Comparison of ENCODE assay signal across 8 mouse cellular contexts in the genomic region with DNA sequence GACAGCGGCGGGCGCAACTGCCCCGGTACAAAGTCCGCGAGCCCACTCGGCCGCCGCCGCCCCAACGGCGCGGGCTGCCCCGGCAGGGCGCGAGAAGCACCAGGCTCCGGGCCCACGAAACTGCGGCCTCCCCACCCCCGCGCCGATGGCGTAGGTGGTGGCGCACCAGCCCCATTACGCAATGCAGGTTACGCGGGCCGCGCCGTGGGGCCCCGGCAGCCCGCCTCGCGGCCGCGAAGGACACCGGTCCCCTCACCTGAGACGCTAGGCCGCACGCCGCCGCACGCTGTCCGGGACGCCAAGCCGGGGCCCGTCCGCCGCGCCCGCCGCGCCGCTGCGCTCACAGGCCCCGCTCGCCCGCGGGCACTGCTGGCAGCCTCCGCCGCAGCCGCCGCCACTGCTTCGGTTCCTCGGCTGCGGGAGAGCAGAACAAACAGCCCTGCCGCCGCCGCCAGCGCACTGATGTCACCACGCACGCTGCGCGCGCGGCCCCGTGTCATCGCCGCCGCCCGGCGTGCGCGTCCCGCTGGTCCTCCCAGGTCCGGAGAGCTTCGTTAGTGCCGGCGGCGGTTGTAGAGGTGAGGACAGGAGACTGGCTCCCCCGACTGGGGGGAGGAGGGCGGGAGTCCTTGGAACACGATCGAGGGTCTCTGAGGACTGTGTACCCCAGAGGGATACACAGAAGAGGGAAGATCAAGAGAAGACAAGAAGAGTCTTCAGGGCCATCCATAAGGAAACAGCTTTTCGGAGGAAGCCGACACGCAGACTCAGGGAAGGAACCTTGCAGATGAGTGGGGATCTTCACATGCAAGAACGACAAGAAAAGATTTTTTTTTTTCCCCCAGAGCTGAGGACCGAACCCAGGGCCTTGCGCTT. TPM values are rescaled to one million over a fixed set of nuclear protein-coding genes. Genes with fewer than 3 reads are reported as not detected.
A peak's percentile ranks its signal among the peaks of the same experiment; 100 is the strongest.
DNase-seq lines count a peak whose midpoint lies in the region; ATAC-seq and TF ChIP-seq lines count a peak whose summit lies in the region.

A gene (minus strand): TSS at position 461 of the 876 bp plus-strand sequence.

- H3K4me3 ChIP-seq in C2C12 (ENCODE audit: insufficient read depth, poor library complexity, severe bottlenecking) = peak within 1 kb of the TSS; percentile 86
- H3K4me3 ChIP-seq in erythroblast, embryonic 14.5 days (replicated peaks) = peak within 1 kb of the TSS; percentile 100
- H3K4me3 ChIP-seq in heart, embryonic 12.5 days = peak within 1 kb of the TSS; percentile 88
- peak within 1 kb of the TSS; percentile 96 for H3K4me3 ChIP-seq in kidney, postnatal 0 days (replicated peaks; ENCODE audit: low read depth, low read length)
- H3K4me3 ChIP-seq in liver, embryonic 11.5 days (ENCODE audit: low read depth, low read length) = peak within 1 kb of the TSS; percentile 92
- H3K4me3 ChIP-seq in stomach, embryonic 14.5 days (ENCODE audit: low read depth, low read length) = peak within 1 kb of the TSS; percentile 96

- no peak for TF ChIP-seq CTCF in C2C12 (IDR thresholded peaks at IDR 0.05; ENCODE audit: control insufficient read depth, insufficient read depth, insufficient read length)
- TF ChIP-seq CTCF in brain, embryonic 14.5 days (IDR thresholded peaks at IDR 0.05; ENCODE audit: borderline replicate concordance, extremely low read depth, insufficient read depth, insufficient read length) = no peak
- TF ChIP-seq CTCF in kidney, postnatal 0 days (IDR thresholded peaks at IDR 0.05; ENCODE audit: low read depth) = no peak; the same call in 1 of the 2 replicates

- peak; percentile 95 for TF ChIP-seq POLR2A in brain, embryonic 14.5 days (IDR thresholded peaks at IDR 0.05; ENCODE audit: borderline replicate concordance, extremely low read depth, insufficient read depth, insufficient read length, poor library complexity, severe bottlenecking)

- no peaks in the 10 kb centered on the region for H3K27me3 ChIP-seq in C2C12 (ENCODE audit: control insufficient read depth, insufficient read depth, insufficient read length)
- no peaks in the 10 kb centered on the region for H3K27me3 ChIP-seq in erythroblast, embryonic 14.5 days (ENCODE audit: control insufficient read depth)
- H3K27me3 ChIP-seq in heart, embryonic 12.5 days (replicated peaks) = no peaks in the 10 kb centered on the region
- H3K27me3 ChIP-seq in kidney, postnatal 0 days (ENCODE audit: insufficient read depth, low read length) = no peaks in the 10 kb centered on the region
- H3K27me3 ChIP-seq in liver, embryonic 11.5 days (replicated peaks; ENCODE audit: control insufficient read depth, insufficient read depth, low read length) = no peaks in the 10 kb centered on the region
- H3K27me3 ChIP-seq in stomach, embryonic 14.5 days (ENCODE audit: control insufficient read depth, insufficient read depth, low read length) = no peaks in the 10 kb centered on the region

- peak; percentile 96 for DNase-seq in brain, embryonic 14.5 days (ENCODE audit: low read depth)
- DNase-seq in kidney, postnatal 0 days (ENCODE audit: low spot score) = peak; percentile 93
- DNase-seq in liver, embryonic 11.5 days (ENCODE audit: low spot score) = peak; percentile 96
- DNase-seq in naive thymus-derived CD4-positive, alpha-beta T cell, adult 2 months (ENCODE audit: low read depth) = peak; percentile 91

- H3K36me3 ChIP-seq in C2C12 (ENCODE audit: control insufficient read depth, insufficient read depth) = peaks cover 6% of the 10 kb centered on the region
- peaks cover 12% of the 10 kb centered on the region for H3K36me3 ChIP-seq in erythroblast, embryonic 14.5 days (ENCODE audit: control insufficient read depth)
- no peaks in the 10 kb centered on the region for H3K36me3 ChIP-seq in heart, embryonic 12.5 days
- no peaks in the 10 kb centered on the region for H3K36me3 ChIP-seq in kidney, postnatal 0 days (ENCODE audit: insufficient read depth, low read length)
- 0 out of 2 replicates have a peak, but pooled peaks cover 2% of the 10 kb centered on the region for H3K36me3 ChIP-seq in liver, embryonic 11.5 days (ENCODE audit: control insufficient read depth, insufficient read depth, low read length)
- no peaks in the 10 kb centered on the region for H3K36me3 ChIP-seq in stomach, embryonic 14.5 days (ENCODE audit: control insufficient read depth, insufficient read depth, low read length)

- H3K9ac ChIP-seq in heart, embryonic 12.5 days = peak within 1 kb of the TSS; percentile 95
- H3K9ac ChIP-seq in kidney, postnatal 0 days (ENCODE audit: low read depth, low read length) = peak within 1 kb of the TSS; percentile 99
- H3K9ac ChIP-seq in liver, embryonic 11.5 days (ENCODE audit: low read depth, low read length) = peak within 1 kb of the TSS; percentile 96
- peak within 1 kb of the TSS; percentile 87 for H3K9ac ChIP-seq in stomach, embryonic 14.5 days (replicated peaks; ENCODE audit: low read depth, low read length)

- H3K4me1 ChIP-seq in erythroblast, embryonic 14.5 days (ENCODE audit: control insufficient read depth) = peaks cover 46% of the 10 kb centered on the region
- peaks cover 27% of the 10 kb centered on the region for H3K4me1 ChIP-seq in heart, embryonic 12.5 days (replicated peaks)
- H3K4me1 ChIP-seq in kidney, postnatal 0 days (replicated peaks; ENCODE audit: insufficient read depth, low read length) = peaks cover 6% of the 10 kb centered on the region; the same call in 1 of the 2 replicates
- peaks cover 11% of the 10 kb centered on the region for H3K4me1 ChIP-seq in liver, embryonic 11.5 days (replicated peaks; ENCODE audit: control insufficient read depth, insufficient read depth, low read length)
- H3K4me1 ChIP-seq in stomach, embryonic 14.5 days (ENCODE audit: control insufficient read depth, insufficient read depth, low read length) = peaks cover 11% of the 10 kb centered on the region

- H3ac ChIP-seq in C2C12 (ENCODE audit: control insufficient read depth, insufficient read length, low read depth) = peak within 1 kb of the TSS; percentile 95

- H3K9me3 ChIP-seq in erythroblast, embryonic 14.5 days (ENCODE audit: control insufficient read depth, low read length) = no peaks in the 10 kb centered on the region
- H3K9me3 ChIP-seq in heart, embryonic 12.5 days (replicated peaks) = no peaks in the 10 kb centered on the region
- no peaks in the 10 kb centered on the region for H3K9me3 ChIP-seq in kidney, postnatal 0 days (replicated peaks; ENCODE audit: low read length)
- H3K9me3 ChIP-seq in liver, embryonic 11.5 days (ENCODE audit: control insufficient read depth, low read length) = no peaks in the 10 kb centered on the region
- no peaks in the 10 kb centered on the region for H3K9me3 ChIP-seq in stomach, embryonic 14.5 days (ENCODE audit: control insufficient read depth, low read depth, low read length)

- under 1% methylated on average over 94 of the region's 100 CpGs for whole genome bisulfite sequencing in heart, embryonic 12.5 days
- WGBS in kidney, postnatal 0 days = under 1% methylated on average over 66 of the region's 100 CpGs
- under 1% methylated on average over 99 of the region's 100 CpGs for WGBS in liver, embryonic 11.5 days
- WGBS in stomach, embryonic 14.5 days = under 1% methylated on average over 83 of the region's 100 CpGs

- peak; percentile 91 for ATAC-seq in heart, embryonic 12.5 days (ENCODE audit: insufficient number of reproducible peaks, low FRiP score)
- ATAC-seq in kidney, postnatal 0 days (replicated peaks; ENCODE audit: low FRiP score, low read depth) = peak; percentile 92
- ATAC-seq in liver, embryonic 11.5 days (replicated peaks; ENCODE audit: low FRiP score) = peak; percentile 90
- ATAC-seq in stomach, embryonic 14.5 days (ENCODE audit: insufficient number of reproducible peaks, insufficient read depth, low FRiP score, low read depth) = peak; percentile 89

- H3K4me2 ChIP-seq in heart, embryonic 12.5 days = peak within 1 kb of the TSS; percentile 87
- H3K4me2 ChIP-seq in kidney, postnatal 0 days (ENCODE audit: low read length) = peak within 1 kb of the TSS; percentile 77
- H3K4me2 ChIP-seq in liver, embryonic 11.5 days = peak within 1 kb of the TSS; percentile 71
- H3K4me2 ChIP-seq in stomach, embryonic 14.5 days (replicated peaks; ENCODE audit: low read depth, low read length) = peak within 1 kb of the TSS; percentile 80

- peaks cover 50% of the 10 kb centered on the region for H3K79me3 ChIP-seq in C2C12 (ENCODE audit: low read depth)

- H3K27ac ChIP-seq in heart, embryonic 12.5 days (ENCODE audit: poor library complexity, severe bottlenecking) = peak within 1 kb of the TSS; percentile 98
- H3K27ac ChIP-seq in kidney, postnatal 0 days = peak within 1 kb of the TSS; percentile 100
- peak within 1 kb of the TSS; percentile 98 for H3K27ac ChIP-seq in liver, embryonic 11.5 days (ENCODE audit: low read depth, low read length)
- peak within 1 kb of the TSS; percentile 99 for H3K27ac ChIP-seq in stomach, embryonic 14.5 days (ENCODE audit: low read length)

- peaks cover 71% of the 10 kb centered on the region for H3K79me2 ChIP-seq in C2C12 (ENCODE audit: control insufficient read depth, insufficient read depth)

TF ChIP-seq in C2C12, 6 proteins besides CTCF, POLR2A, EP300 and RAD21:
- TF ChIP-seq FOSL1 (IDR thresholded peaks at IDR 0.05; ENCODE audit: insufficient read depth, low read length, poor library complexity, severe bottlenecking) (no peak), MYOD1 (IDR thresholded peaks at IDR 0.05; ENCODE audit: control insufficient read depth, insufficient read length, low read depth) (no peak), USF1 (IDR thresholded peaks at IDR 0.05; ENCODE audit: low read depth) (no peak), MAX (IDR thresholded peaks at IDR 0.05) (peak; percentile 47), MYOG (IDR thresholded peaks at IDR 0.05; ENCODE audit: control insufficient read depth, extremely low read depth, insufficient read length) (no peak), CEBPB (IDR thresholded peaks at IDR 0.05; ENCODE audit: low read depth) (peak; percentile 84)

RNA-seq across cellular contexts. Expression of the gene that starts here (rescaled TPM):
- 46.9 TPM for polyA plus RNA-seq in C2C12 (2012; fragmentation: generic; extraction: Trizol)
- 31.1 and 85.6 TPM in 2 replicates for polyA plus RNA-seq in brain, embryonic 14.5 days (2012; rRNA removed)
- polyA plus RNA-seq in erythroblast, embryonic 14.5 days (2012) = 26.1 and 31.0 TPM in 2 replicates
- 72.6 and 76.6 TPM in 2 replicates for polyA plus RNA-seq in heart, embryonic 12.5 days (2016; fragmentation: Nextera tagmentation; extraction: Ambion mirVana)
- 55.5 and 58.4 TPM in 2 replicates for polyA plus RNA-seq in kidney, postnatal 0 days (2015; fragmentation: Nextera tagmentation; extraction: Ambion mirVana)
- polyA plus RNA-seq in liver, embryonic 11.5 days (2014; fragmentation: Nextera tagmentation; extraction: Ambion mirVana) = 84.6 and 97.6 TPM in 2 replicates
- polyA plus RNA-seq in stomach, embryonic 14.5 days (2014; fragmentation: Nextera tagmentation; extraction: Ambion mirVana) = 98.5 and 103 TPM in 2 replicates

Comparison
In these comparisons a context has a peak if more than half of its experiments do, and no peak if none do; other contexts are left out.
1. Peak in every context shown above with its lines: DNase-seq, ATAC-seq, H3K4me3 ChIP-seq and H3K27ac ChIP-seq.